Mouse (Mus musculus) kidney, postnatal 10 days (tissue): ENCODE measurements around the gene Iqsec1.

Source experiments
- DNase-seq: peaks from one replicate; pipeline ENCODE4 v3.0.0; 2021; ENCODE audit warnings: mixed read lengths

Iqsec1 gene

DNA sequence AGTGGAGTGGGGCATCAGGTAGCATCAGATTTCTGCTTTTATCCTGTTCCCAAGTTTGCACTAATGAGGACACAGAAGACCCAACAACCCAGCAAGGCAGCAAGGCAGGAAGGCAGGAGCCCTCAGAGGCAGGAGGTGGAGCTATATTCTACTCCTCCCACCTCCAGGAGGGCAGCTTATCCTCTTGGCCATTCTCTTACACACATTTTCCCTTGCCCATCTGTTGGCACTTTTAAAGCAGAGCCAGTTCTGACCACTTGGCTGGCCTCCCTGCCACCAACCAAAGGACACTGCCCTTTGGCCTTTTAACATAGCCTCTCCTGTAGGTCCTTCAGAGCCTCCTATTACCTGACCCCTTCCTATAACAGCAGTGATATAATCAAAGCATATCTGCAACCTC, 286.3 kb downstream of the Iqsec1 start:
- no peak for DNase-seq

DNA sequence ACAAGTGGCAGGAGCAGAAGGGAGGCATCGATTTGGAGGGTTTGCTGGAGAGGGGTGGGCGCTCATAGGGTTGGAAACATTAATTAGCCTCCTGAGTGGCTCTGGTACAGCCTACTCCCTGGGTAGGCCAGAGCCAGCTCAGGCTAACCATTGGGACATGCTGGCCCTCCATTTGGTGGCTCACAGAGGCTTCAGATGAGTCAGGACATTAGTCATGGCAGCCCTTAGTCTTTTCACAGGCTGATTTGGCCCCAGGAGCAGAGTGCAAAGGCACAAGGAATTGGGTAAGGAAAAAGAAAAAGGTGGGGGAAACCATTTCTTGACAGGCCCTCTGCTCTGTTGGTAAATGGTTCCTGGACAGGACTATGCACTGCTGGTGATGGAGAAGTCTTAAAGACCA, 287.1 kb downstream of the Iqsec1 start:
- no peak for DNase-seq

DNA sequence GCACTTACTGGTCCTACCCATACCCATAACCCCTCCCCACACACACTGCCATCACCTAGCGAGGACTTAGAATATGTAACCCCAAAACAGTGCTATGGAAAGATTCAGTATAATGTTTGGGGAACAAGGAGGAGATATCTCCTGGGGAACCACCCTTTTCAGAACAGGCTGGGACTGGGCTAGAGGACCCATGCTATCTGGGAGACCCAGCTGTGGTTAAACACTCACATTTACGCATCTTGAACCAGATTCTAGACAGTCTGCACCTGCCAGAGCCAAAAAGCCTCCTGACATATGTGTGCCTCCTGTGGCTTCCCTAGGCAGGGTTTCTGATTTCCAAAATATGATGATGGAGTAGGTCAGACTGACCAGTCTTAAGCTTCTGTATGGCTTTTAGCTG, 287.7 kb downstream of the Iqsec1 start:
- no peak for DNase-seq

DNA sequence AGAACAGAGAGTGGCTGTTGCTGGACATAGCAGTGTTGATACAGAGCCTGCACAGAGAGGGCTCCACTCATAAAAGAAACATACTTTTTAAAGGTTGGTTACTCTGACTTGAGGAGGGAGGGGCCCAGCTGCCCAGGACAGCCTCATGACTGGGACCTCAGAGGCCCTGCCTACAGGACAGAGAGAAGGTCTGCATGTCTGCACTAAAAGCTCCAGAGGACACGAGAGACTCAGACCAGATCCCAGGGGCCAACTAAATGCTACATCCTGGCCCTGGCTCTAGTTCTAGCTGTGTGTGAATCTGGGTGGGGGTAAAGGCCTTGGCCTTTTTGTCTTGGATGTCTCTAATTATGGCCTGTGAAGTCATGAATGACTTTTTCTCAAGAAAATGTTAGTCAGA, 288.4 kb downstream of the Iqsec1 start:
- DNase-seq: no peak

DNA sequence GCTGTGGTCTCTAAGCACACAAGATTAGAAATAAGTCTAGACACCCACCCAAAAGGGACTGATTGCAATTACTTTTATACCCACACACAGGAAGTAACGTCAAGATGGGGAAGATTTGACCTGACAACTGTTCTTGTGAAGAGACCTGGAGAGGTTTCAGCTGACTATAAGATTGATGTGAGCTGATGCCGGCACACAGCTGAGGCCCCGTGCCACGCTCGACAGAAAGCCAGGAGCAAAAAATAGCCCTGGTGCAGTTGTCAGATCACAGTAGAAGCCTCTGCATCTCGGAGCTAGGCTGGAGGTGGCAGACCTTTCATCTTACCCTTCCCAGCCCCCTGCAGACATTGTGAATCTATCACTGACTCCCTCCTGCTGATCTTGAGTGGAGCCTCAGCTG, 289.6 kb downstream of the Iqsec1 start:
- no peak for DNase-seq

DNA sequence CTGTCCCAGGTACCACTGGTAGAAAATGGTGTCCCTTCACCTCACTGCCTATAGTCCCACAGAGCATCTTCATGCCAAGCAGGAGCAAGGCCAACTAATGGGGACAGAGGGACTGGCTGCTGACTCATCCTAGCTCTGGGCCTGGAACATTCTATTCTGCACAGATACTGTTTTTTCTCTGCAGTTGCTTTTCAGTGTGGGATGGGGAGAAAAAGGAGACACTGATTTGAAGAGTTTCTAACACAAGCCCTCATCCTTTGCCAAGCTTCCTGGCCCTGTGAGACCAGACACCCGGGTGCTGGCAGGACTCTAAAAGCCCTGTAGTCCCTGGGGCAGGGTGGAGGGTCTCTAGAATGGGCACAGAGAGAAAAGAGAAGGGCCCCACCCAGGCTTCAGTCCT, 292.7 kb downstream of the Iqsec1 start:
- DNase-seq: no peak

DNA sequence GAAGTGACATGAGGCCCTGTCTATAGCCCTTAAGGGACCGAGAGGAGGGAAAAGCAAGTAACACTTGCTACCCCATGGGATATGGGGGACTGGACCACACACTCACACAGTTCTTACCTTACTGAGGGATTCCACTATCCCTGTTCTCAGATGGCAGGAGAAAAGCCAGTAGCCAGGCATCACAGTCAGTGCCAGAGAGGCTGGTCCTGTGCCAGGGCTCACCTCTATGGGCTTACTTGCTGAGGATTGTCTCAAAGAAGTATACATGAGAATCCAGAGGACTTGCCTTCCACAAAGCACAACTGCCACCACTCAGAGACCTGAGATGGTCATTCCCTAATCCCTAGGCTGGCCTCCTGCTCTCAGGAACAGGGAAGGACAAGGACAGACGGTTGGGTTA, 296.1 kb downstream of the Iqsec1 start:
- DNase-seq: no peak

DNA sequence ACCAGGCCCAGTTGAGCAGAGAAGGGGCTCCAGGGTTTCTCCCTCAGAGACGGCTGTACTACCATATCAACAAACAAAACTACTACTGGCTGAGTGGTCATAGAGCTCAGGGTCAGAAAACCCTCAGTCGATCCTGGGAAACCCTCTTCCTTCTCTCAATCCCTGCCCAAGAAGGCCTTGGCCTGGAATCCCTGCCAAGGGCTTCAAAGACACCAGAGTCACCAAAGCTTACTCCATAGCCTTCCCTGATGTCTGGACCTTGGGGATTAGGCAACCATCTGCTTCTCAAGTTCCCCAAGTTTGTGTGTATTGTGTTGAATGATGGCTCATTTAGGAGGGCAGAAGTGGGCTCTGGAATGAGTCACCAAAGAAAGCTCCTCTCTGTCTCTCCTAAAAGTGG, 296.6 kb downstream of the Iqsec1 start:
- DNase-seq: no peak

DNA sequence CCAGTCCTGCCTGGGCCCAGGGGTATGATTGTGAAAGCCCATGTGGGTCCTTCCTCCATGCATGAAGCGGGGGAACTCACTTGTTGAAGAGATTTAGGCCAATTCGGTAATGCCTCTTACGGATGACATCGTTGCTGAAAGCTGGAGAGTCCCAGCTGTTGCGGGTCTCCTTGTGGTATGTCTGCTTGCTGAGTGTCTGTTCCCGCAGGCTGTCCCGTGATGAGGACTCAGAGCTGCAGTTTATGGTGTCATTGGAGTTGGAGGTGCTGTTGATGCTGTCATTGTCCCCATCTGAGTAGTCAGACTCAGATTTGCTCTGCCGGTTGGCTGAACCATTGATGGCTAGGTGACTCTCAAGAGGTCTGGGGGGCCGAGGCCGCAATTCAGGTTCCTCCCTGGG, 299.0 kb downstream of the Iqsec1 start:
- no peak for DNase-seq

DNA sequence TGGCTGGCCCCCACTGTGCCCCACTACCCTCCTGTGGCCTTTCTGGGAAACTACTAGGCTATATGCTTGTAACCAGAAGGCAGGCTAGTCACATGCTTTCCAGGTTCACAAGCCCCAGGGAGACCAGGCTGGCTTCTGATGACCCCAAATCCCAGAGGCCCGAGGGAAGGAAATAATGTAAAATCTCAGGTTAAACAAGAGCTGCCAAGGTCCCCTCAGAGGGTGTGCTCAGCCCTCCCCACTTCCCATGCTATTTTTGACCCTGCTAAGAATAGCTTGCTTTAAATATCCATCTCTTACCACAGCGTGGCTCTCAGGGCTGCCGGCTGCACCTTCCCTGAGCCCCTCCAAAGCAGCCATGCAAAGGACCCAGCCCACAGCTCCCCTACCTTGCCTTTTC, 299.7 kb downstream of the Iqsec1 start:
- DNase-seq: peak; percentile 25

DNA sequence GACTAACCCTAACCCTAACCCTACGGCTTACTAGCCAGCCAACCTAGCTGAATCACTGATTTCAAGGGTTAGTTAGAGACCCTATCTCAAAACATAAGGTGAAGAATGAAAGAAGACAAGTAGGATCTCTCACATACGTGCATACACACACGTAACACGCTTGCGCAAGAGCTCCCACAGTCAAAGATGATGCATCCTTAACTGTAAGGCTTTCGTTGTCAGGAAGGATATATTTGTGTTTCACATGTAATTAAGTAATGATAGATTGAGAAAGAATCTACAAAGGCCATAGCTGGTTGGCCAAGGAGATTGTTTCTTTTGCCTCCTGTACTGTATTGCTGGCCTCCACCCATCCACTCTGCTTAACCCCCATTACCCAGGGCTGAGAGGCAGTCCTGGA, 300.5 kb downstream of the Iqsec1 start:
- no peak for DNase-seq

DNA sequence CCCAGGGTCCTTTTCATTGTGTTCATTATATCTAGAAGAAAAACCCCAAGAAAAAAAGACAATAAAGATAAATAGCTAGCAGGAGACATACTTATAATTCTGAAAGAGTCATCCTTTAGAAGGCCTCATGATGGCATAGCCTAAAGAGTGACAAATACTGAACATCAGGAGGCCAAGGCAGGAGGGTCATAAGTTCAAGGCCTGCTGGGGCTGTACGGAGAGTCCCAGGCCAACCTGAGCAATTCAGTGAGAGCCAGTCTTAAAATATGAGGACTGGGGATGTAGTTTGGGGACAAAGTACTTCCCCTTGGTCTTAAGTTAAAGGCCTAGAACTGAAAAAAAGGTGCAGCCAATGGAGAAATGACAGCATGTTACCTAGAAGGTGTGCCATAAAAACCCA, 301.7 kb downstream of the Iqsec1 start:
- DNase-seq: no peak

DNA sequence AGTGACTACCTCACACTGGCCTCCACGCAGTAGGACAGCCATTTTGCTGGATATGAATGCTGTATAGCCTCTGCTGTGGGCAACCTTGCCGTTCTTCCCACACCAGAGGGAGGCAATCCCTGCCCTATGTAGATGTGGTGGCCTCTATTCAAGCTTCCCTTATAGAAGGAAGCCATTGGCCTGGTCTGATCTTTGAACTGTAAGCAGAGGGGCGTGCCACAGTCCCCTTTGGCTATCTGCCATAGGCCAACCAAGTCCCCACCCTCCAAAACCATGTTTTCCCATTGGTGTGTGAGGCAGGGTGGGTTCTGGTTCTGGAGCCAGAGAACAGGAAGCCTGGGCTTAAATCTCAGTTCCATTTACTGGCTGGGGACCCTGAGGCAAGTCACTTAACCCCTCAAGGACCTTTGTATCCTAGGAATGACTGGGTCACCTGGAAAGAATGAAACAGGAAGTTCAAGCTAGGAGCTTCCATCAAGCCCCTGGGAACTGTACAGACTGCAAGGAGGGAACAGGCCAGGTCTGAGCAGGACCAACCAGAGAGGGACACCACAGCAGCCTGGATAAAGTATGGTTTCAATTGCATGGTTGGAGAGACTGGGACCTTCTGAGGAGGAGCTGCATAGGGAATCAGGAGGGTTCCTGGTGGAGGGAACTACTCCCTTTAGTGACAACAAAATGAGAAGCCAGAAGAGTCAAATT, 304.5 kb downstream of the Iqsec1 start:
- peak; percentile 41 for DNase-seq

DNA sequence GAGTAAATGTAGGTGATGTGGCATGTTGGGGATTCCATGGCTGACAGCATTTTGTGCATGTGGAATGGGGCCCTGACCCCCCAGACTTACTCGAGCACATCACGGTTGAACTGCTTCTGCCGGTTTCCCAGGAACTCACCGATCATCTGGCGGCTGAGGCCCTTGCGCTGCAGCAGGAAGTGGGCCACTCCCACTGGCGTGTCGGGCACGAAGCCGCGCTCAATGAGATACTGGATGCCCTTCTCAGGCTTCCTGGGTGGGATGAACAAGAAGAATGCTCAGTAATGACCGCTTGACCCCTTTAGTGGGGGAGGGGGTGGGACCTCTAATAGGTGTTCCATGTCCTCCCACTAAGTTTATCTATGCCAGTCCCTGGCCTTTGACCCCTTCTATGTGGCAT, 308.1 kb downstream of the Iqsec1 start:
- peak; percentile 37 for DNase-seq

DNA sequence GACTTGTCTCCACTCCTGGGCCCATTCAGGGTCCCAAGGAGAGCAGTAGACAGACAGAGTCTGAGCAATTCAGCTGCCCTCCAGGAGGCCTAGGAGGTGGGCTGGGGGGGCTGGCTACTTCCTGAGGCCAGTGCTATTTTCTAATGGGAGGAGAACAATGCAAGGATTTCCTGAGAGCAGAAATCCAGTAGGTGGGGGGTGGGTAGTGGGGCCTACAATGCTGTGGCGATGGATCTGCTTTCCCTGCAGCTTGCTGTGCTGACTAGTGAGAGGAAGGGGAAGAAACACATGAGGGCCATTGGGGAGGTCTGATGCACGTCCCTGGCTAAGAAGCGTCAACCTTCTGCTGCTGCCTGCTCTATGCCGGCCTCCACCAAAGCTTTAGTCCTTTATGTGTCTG, 309.7 kb downstream of the Iqsec1 start:
- DNase-seq: peak; percentile 74

DNA sequence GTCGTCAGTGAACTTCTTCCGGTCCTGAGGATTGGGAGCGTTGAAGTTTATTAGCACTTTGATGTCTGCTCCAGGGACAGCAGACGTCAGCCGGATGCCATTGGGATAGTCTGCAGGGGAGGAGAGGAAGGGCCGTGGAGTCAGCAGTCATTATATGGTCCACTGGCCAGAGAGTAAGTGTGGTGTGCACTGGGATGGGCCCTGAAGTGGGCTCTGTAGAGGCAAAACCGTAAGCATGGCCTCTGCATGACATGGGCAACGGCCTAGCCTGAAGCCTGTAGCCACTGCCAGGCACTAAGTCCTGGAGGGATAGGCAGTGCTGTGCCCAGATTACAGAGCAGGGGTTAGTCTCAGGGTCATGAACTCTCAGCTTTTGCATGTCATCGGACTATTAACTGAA, 319.8 kb downstream of the Iqsec1 start:
- DNase-seq: no peak

DNA sequence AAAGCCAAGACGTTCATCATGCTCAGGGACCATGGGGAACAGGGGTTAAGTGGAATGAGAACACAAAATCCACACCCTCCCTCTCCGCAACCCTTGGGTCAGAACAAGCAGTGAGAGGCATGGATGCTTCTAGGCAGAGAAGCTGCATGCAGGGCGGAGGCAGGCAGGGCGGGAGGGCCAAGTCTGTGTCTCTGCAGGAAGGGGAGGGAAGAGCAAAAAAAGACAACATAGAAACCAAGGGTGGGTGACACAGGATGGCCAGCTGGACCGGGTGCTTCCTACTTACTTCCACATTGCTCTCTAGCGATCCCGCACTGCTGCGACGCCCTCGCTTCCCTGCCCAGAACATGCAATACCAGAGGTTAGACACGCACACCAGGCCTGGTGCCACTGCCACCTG, 324.7 kb downstream of the Iqsec1 start:
- peak; percentile 52 for DNase-seq

DNA sequence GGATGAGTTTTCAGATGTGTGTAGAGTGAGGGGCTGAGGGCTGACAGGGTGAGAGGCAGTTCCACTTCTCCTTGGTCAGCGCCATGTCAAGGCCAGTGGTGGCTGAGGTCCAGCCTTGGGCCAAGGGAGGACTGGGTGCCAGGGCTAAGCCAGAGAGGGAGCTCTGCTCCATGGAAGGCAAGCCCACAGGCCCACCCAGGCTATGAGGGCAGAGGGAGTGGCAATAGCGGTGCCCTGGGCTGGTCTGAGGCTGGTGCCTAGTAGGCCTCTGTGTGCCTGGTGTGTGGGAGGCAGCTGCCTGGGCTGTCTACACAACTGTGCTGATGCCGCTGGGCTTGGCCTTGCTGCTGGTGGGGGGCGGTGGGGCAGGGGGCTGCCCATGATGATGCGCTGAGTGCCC, 326.3 kb downstream of the Iqsec1 start:
- no peak for DNase-seq

DNA sequence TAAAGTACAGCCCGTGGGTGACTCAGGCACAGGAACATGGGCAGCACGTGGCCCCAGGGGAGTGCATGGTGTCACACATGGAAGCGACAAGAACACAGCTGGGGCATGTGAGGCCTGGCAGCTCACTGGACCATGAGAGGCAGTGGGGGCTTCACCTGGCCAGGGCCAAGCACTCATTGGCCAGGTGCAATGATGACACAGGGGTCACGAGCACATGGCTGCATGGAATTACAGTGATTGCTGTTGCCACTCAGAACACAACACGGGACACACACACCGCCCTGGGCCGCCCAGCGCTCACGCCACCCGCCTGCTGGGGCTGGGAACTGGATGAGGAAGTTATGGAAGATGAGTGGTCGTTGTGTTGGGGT, 327.5 kb downstream of the Iqsec1 start:
- peak; percentile 27 for DNase-seq

DNA sequence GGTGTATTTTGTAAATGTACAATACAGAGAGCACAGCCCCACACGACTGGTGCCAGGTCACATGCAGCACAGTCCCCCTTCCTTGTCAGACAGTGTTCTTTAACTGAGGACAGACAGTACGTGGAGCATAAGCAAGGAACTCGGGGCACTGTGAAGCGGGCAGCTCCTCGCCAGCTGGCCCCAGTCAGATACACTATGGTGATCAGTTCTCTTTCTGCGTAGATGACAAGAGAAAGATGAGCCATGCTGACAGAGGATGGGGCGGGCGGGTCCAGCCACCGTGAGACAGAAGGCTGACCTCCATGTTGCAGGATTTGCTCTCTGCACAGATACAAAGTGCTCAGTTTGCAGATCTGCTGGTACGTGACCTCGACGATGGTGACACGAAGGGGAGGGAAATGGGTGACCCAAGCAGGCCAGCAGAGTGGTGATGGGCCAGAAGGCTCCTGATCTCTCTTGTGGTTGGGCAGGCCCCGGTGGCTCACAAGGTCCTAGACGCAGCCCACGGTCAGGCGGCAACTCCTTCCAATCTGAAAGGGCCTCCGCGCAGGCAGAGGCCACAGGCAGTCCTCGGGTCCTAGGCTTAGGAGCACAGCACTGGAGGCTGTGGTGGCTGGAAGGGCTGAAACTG, 328.0 kb downstream of the Iqsec1 start:
- DNase-seq: no peak

DNA sequence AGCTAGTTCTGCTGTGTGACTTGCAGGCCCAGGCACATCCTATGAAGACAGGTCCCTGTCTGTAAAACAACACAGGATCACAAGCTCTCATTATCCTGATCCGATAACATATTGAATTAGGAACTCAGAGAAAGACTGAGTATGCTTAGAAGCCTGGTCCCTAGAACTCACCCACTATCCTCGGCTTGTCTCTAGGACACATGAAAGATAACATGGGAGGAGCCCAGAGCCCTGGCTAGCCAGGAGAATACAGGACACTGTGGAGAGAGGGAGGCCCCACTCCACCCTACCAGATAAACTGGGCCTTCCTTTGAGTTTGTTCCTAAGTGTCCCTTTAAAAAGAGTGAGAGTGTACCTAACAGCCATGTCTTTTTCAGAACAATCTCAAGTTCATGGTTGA, 328.6 kb downstream of the Iqsec1 start:
- no peak for DNase-seq

DNA sequence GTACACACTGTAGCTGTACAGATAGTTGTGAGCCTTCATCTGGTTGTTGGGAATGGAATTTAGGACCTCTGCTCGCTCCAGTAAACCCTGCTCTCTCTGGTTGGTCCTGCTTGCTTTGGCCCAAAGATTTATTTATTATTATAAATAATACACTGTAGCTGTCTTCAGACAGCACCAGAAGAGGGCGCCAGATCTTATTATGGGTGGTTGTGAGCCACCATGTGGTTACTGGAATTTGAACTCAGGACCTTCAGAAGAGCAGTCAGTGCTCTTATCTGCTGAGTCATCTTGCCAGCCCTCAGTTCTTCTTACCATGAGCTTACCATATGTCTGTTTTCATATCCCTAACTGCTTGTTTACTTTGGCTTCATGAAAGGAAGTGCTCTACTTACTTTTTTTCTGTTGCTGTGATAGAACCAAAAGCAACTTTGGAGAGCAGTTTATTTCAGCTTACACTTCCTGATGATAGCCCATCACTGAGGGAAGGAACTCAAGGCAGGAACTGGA, 332.1 kb downstream of the Iqsec1 start:
- peak; percentile 39 for DNase-seq

DNA sequence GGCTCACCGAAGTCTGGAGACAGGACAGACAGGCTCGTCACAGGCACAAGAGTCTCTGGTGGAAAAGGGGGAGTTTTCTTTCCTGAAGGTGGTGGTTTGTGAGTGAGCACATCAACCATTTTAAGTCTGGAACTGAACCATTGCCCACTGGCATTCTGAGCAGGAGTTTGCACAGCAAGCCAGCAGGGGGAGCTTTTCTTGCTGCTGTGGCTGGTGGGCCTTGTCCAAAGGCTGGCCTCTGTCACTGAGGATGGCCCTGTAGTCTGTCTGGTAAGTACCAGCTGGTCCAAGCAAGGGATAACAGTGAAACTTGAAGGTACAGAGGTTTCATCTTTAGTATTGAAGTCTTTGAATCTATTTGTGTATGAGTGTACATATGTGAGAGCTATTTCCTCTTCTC, 334.7 kb downstream of the Iqsec1 start:
- peak; percentile 75 for DNase-seq

DNA sequence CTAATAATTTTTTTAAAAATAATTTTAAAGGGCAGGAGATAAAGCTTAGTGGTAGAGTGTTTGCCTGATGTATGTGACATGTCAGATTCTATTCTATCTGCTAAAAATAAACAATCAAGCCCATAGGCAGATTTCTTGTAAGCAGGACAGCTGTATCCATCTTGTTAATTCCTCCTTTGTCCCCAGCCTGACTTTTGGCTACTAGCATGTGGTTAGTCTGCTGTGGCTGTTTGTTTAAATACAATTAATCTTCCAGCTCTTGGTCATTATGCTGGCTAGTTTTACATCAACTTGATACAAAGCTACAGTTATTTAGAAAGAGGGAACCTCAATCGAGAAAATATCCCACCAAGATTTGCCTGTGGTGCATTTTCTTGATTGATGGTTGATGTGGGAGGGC, 337.9 kb downstream of the Iqsec1 start:
- no peak for DNase-seq

DNA sequence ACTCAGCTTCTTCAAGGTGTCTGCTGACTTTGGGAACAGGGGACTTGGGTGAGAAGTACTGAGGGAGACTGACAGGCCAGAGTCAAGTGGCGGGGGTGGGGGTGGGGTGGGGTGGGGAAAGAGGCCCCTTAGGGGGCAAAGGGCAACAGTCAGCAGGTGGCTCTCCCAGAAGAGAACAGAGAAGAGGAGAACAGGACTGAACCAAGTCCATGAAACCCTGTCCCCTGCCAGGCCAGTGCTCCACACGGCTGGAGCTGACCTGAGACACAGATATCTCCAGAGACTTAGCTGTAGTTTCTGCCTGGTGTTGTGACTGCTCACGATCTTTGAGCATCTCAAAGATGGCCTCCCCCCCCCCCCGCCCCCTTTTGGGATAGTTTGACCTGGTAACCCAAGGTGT, 339.2 kb downstream of the Iqsec1 start:
- DNase-seq: no peak
